In the genomic region with DNA sequence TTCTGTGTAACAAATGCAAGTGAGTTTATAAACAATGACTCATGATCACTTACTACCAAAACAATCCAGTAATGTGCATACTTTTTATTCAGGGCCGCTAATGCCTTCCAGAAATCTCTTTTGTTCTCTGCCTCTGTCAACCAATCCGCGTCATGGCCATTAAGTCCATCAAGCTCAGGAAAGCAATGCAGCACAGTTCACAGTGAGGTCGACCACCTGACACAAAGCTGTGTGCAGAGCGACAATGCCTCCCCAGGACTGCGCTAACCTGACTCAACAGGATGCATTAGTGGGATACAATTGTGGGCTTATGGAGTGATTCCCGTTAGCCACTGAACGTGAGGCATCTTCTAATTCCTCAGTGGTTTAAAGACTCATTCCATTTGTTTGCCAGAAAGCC, we compare ENCODE assay signal across 18 mouse cellular contexts. TPM values are rescaled to one million over a fixed set of nuclear protein-coding genes. Genes with fewer than 3 reads are reported as not detected.
DNase-seq lines count a peak whose midpoint lies in the region; ATAC-seq and TF ChIP-seq lines count a peak whose summit lies in the region.
"Had no signal": no experiment of that assay in that cellular context is flagged by ENCODE, and none has a peak within 500 bp of the region (broad histone marks: within the 10 kb centered on the region; RNA-seq: fewer than 3 reads in every experiment).

No protein-coding gene starts in this region.

- no peaks in the 10 kb centered on the region for H3K9me3 ChIP-seq in forebrain, embryonic 14.5 days (replicated peaks; ENCODE audit: control insufficient read depth, low read length)
- no peaks in the 10 kb centered on the region for H3K9me3 ChIP-seq in forebrain, embryonic 16.5 days (ENCODE audit: control insufficient read depth, low read length)
- H3K9me3 ChIP-seq in lung, postnatal 0 days (ENCODE audit: low read length), result no peaks in the 10 kb centered on the region
- H3K9me3 ChIP-seq in neural tube, embryonic 14.5 days (ENCODE audit: control insufficient read depth, low read length), result no peaks in the 10 kb centered on the region
- H3K9me3 ChIP-seq in neural tube, embryonic 15.5 days (replicated peaks), result no peaks in the 10 kb centered on the region
- H3K9me3 ChIP-seq: heart, embryonic 13.5 days; neural tube, embryonic 12.5 days had no signal

- H3K27me3 ChIP-seq in forebrain, embryonic 14.5 days (replicated peaks; ENCODE audit: control insufficient read depth, insufficient read depth, low read length), result no peaks in the 10 kb centered on the region
- H3K27me3 ChIP-seq in forebrain, embryonic 16.5 days (replicated peaks; ENCODE audit: control insufficient read depth, insufficient read depth, low read length), result no peaks in the 10 kb centered on the region
- H3K27me3 ChIP-seq in lung, postnatal 0 days (replicated peaks; ENCODE audit: insufficient read depth, low read length), result no peaks in the 10 kb centered on the region
- no peaks in the 10 kb centered on the region for H3K27me3 ChIP-seq in neural tube, embryonic 14.5 days (ENCODE audit: control insufficient read depth, insufficient read depth, low read length)
- no peaks in the 10 kb centered on the region for H3K27me3 ChIP-seq in neural tube, embryonic 15.5 days (replicated peaks)
- H3K27me3 ChIP-seq: heart, embryonic 13.5 days; neural tube, embryonic 12.5 days had no signal

- H3K27ac ChIP-seq in forebrain, embryonic 14.5 days (ENCODE audit: low read depth, low read length), result no peak overlapping the region
- no peak overlapping the region for H3K27ac ChIP-seq in forebrain, embryonic 16.5 days (ENCODE audit: low read length)
- H3K27ac ChIP-seq in lung, postnatal 0 days (ENCODE audit: low read length), result no peak overlapping the region
- H3K27ac ChIP-seq in neural tube, embryonic 14.5 days (ENCODE audit: low read depth, low read length), result no peak overlapping the region
- no peak overlapping the region for H3K27ac ChIP-seq in neural tube, embryonic 15.5 days (replicated peaks)
- H3K27ac ChIP-seq: heart, embryonic 13.5 days; neural tube, embryonic 12.5 days; stomach, postnatal 0 days had no signal

- peaks cover 4% of the 10 kb centered on the region; the same call in 1 of the 2 replicates for H3K4me1 ChIP-seq in forebrain, embryonic 14.5 days (ENCODE audit: control insufficient read depth, insufficient read depth, low read length)
- H3K4me1 ChIP-seq in forebrain, embryonic 16.5 days (replicated peaks; ENCODE audit: control insufficient read depth, insufficient read depth, low read length), result no peaks in the 10 kb centered on the region; the same call in 1 of the 2 replicates
- H3K4me1 ChIP-seq in lung, postnatal 0 days (ENCODE audit: insufficient read depth, low read depth, low read length), result 0 out of 2 replicates have a peak, but pooled peaks cover 3% of the 10 kb centered on the region
- no peaks in the 10 kb centered on the region for H3K4me1 ChIP-seq in neural tube, embryonic 14.5 days (ENCODE audit: control insufficient read depth, insufficient read depth, low read length)
- H3K4me1 ChIP-seq in neural tube, embryonic 15.5 days, result no peaks in the 10 kb centered on the region

- ATAC-seq in forebrain, embryonic 14.5 days, result 0 out of 2 replicates have a peak, but pooled peaks have one; percentile 47
- ATAC-seq in forebrain, embryonic 16.5 days, result no peak
- peak; percentile 47 for ATAC-seq in lung, postnatal 0 days
- peak; percentile 72; the same call in 1 of the 2 replicates for ATAC-seq in neural tube, embryonic 14.5 days (ENCODE audit: low read depth)
- no peak for ATAC-seq in neural tube, embryonic 15.5 days (ENCODE audit: low FRiP score)

- no peaks in the 10 kb centered on the region for H3K36me3 ChIP-seq in forebrain, embryonic 14.5 days (ENCODE audit: control insufficient read depth, insufficient read depth, low read length)
- no peaks in the 10 kb centered on the region for H3K36me3 ChIP-seq in forebrain, embryonic 16.5 days (ENCODE audit: control insufficient read depth, insufficient read depth)
- H3K36me3 ChIP-seq in lung, postnatal 0 days (ENCODE audit: insufficient read depth, low read length), result no peaks in the 10 kb centered on the region
- no peaks in the 10 kb centered on the region for H3K36me3 ChIP-seq in neural tube, embryonic 14.5 days (ENCODE audit: control insufficient read depth, insufficient read depth, low read length)
- no peaks in the 10 kb centered on the region for H3K36me3 ChIP-seq in neural tube, embryonic 15.5 days
- H3K36me3 ChIP-seq: heart, embryonic 13.5 days; neural tube, embryonic 12.5 days had no signal

- no peak overlapping the region for H3K4me3 ChIP-seq in forebrain, embryonic 14.5 days (ENCODE audit: low read depth, low read length)
- H3K4me3 ChIP-seq in forebrain, embryonic 16.5 days (replicated peaks; ENCODE audit: low read length), result no peak overlapping the region
- no peak overlapping the region for H3K4me3 ChIP-seq in lung, postnatal 0 days (ENCODE audit: low read depth, low read length)
- no peak overlapping the region for H3K4me3 ChIP-seq in neural tube, embryonic 14.5 days (ENCODE audit: low read depth, low read length)
- H3K4me3 ChIP-seq in neural tube, embryonic 15.5 days (replicated peaks), result no peak overlapping the region
- H3K4me3 ChIP-seq: heart, embryonic 13.5 days; neural tube, embryonic 12.5 days had no signal

- no peak for TF ChIP-seq CTCF in lung, postnatal 0 days (IDR thresholded peaks at IDR 0.05)

- H3K4me2 ChIP-seq in forebrain, embryonic 14.5 days (ENCODE audit: low read length), result no peak overlapping the region
- H3K4me2 ChIP-seq in forebrain, embryonic 16.5 days (ENCODE audit: low read length), result no peak overlapping the region
- H3K4me2 ChIP-seq in lung, postnatal 0 days (replicated peaks; ENCODE audit: low read depth, low read length), result no peak overlapping the region
- no peak overlapping the region for H3K4me2 ChIP-seq in neural tube, embryonic 14.5 days (ENCODE audit: low read depth, low read length)
- H3K4me2 ChIP-seq in neural tube, embryonic 15.5 days, result no peak overlapping the region
- H3K4me2 ChIP-seq: heart, embryonic 13.5 days; neural tube, embryonic 12.5 days had no signal

- no peak for TF ChIP-seq EP300 in lung, postnatal 0 days (IDR thresholded peaks at IDR 0.05)

- no peak for DNase-seq in forebrain, embryonic 14.5 days (ENCODE audit: low spot score)
- peak; percentile 53 for DNase-seq in lung, postnatal 0 days (ENCODE audit: low spot score)
- no peak for DNase-seq in lung, postnatal 14 days
- peak; percentile 40 for DNase-seq in retina, postnatal 1 day
- no peak for DNase-seq in testis, postnatal 10 days (ENCODE audit: low spot score)
- DNase-seq: adrenal gland, postnatal 36 days; B cell, adult 2 months; cerebellum, adult 9-10 months; heart, postnatal 36 days; kidney, adult 18-20 months; kidney, postnatal 25 days; thymus, postnatal 14 days had no signal

- no peak overlapping the region for H3K9ac ChIP-seq in forebrain, embryonic 14.5 days (ENCODE audit: low read length)
- no peak overlapping the region for H3K9ac ChIP-seq in forebrain, embryonic 16.5 days (replicated peaks; ENCODE audit: low read depth, low read length)
- H3K9ac ChIP-seq in lung, postnatal 0 days (replicated peaks; ENCODE audit: low read depth), result no peak overlapping the region
- no peak overlapping the region for H3K9ac ChIP-seq in neural tube, embryonic 14.5 days (replicated peaks; ENCODE audit: low read depth, low read length)
- H3K9ac ChIP-seq in neural tube, embryonic 15.5 days (replicated peaks), result no peak overlapping the region
- H3K9ac ChIP-seq: heart, embryonic 13.5 days; neural tube, embryonic 12.5 days had no signal

- WGBS in forebrain, embryonic 14.5 days, result 9% methylated on average over 8 of the region's 8 CpGs
- WGBS in forebrain, embryonic 16.5 days, result 10% methylated on average over 8 of the region's 8 CpGs
- WGBS in lung, postnatal 0 days, result 54% methylated on average over 8 of the region's 8 CpGs
- WGBS in neural tube, embryonic 14.5 days, result 24% methylated on average over 8 of the region's 8 CpGs
- 19% methylated on average over 8 of the region's 8 CpGs for WGBS in neural tube, embryonic 15.5 days

RNA-seq across cellular contexts. Expression of a gene that starts 45.3 kb away (rescaled TPM):
- polyA plus RNA-seq in forebrain, embryonic 14.5 days (2014; fragmentation: Nextera tagmentation; extraction: Ambion mirVana), result 1.1 and 1.8 TPM in 2 replicates
- 0.81 and 1.3 TPM in 2 replicates for polyA plus RNA-seq in forebrain, embryonic 16.5 days (2015; fragmentation: Nextera tagmentation; extraction: Ambion mirVana)
- polyA plus RNA-seq in lung, postnatal 0 days (2015; fragmentation: Nextera tagmentation; extraction: Ambion mirVana), result 24.7 and 26.7 TPM in 2 replicates
- 1.6 and 3.4 TPM in 2 replicates for polyA plus RNA-seq in neural tube, embryonic 14.5 days (2014; fragmentation: Nextera tagmentation; extraction: Ambion mirVana)
- 2.4 and 2.6 TPM in 2 replicates for polyA plus RNA-seq in neural tube, embryonic 15.5 days (2015; fragmentation: Nextera tagmentation; extraction: Ambion mirVana)

Comparison
In these comparisons a context has a peak if more than half of its experiments do, and no peak if none do; other contexts are left out.
1. ATAC-seq: peak in forebrain, embryonic 14.5 days (single experiment), lung, postnatal 0 days (single experiment) and neural tube, embryonic 14.5 days (single experiment); none in forebrain, embryonic 16.5 days (single experiment) and neural tube, embryonic 15.5 days (single experiment).
2. DNase-seq: peak in lung, postnatal 0 days (single experiment) and retina, postnatal 1 day (single experiment); none in forebrain, embryonic 14.5 days (single experiment), lung, postnatal 14 days (single experiment) and testis, postnatal 10 days (single experiment).